Mouse (Mus musculus) right cerebral cortex, postnatal 10 days (tissue): ENCODE results near the gene Sh3d21.
A peak's percentile ranks its signal among the peaks of the same experiment; 100 is the strongest.

Source experiments
- DNase-seq, 2 experiments: peaks; one replicate each; pipeline ENCODE4 v3.0.0; 2021; ENCODE audit warnings: low spot score in 2 of 2

Gene Sh3d21

GRCm38 (mm10) chr4:126146974-126147532, 16.2 kb downstream of the Sh3d21 start:
- no peak for DNase-seq

GRCm38 (mm10) chr4:126145396-126145795, 17.9 kb downstream of the Sh3d21 start:
- DNase-seq: no peak

GRCm38 (mm10) chr4:126141021-126141420, 22.3 kb downstream of the Sh3d21 start:
- DNase-seq: no peak

- DNase-seq: no peak
These were observed 25.5 kb downstream of the Sh3d21 start for GRCm38 (mm10) chr4:126137773-126138172.

DNA sequence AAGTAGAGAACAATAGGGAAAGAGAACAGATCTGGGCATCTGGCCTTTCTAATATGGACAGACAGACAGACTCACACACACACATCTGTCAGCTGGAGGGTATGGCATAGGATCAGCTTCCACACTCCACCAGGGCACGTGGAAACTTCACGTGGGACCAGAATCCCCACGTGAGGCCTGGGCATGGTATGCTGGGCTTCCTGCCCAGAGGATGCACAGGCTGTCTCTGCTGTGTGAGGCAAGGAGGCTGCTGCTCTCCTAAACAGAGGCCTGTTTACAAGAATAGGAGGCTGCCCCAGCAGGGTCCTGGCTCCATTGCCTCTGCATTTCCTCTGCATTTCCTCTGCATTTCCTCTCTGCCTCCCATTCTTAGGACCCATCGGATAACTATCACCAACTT, 28.7 kb downstream of the Sh3d21 start:
- peak in 1 of 2 experiments; percentile 29 for DNase-seq

DNA sequence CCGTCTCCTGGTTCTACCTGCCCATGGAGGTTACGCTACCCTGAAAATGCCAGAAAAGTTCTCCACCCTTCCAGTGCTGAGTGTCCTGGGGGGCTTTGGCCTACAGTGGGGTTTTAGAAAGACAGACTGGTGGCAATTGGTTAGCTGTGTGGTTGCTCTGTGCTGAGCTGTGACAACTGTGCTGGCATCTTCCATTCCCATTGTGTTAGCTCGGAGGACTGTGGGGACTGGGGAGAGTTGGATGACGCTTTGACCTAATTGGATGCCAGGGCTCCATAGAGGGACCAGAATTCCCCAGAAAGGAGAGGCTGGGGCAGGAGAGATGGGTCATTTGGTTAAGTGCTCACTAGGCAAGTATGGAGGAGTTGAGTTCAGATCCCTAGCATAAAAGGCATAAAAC, 29.1 kb downstream of the Sh3d21 start:
- no peak for DNase-seq

- DNase-seq: no peak
These were observed 30.5 kb downstream of the Sh3d21 start for GRCm38 (mm10) chr4:126132636-126133264.

DNA sequence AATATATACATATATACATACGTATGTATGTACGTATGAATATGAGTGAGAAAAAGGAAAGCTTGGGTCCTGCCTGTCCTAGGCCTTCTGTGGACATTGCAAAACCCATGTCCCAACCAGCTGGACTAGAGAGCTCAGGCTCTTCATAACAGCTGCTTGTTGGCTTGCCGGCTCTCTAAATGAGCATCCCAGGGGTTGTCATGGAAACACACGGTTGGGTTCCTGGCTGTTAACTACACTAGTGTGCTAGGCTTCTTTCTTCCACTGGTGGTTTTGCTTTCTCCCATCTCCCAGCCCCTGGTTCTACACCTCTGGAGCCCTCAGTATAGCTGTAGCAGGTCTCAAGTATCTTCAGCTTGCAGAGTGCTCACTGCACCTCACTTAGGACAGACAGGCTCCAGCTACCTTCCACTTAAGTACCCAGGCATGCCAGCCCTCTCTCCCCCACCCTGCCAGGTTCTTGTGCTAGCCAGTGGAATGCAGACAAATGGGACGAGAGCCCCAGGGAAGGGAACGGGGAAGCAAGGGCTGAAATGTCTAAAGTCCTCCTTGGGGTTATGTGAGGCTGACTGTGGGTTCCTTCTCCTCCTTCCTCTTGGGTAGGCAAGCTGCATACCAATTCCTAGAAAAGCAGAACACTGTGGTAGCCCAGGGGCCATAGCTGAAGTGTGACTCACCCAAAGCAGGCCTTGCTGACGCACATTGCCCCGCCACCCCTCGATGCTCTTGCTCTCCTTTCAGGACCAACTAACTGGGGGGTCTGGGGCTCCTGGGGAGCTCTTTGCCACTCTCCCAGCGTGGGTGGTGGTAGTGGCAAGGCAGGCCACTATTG, 31.8 kb downstream of the Sh3d21 start:
- peak; percentile 79 to 91 for DNase-seq

DNA sequence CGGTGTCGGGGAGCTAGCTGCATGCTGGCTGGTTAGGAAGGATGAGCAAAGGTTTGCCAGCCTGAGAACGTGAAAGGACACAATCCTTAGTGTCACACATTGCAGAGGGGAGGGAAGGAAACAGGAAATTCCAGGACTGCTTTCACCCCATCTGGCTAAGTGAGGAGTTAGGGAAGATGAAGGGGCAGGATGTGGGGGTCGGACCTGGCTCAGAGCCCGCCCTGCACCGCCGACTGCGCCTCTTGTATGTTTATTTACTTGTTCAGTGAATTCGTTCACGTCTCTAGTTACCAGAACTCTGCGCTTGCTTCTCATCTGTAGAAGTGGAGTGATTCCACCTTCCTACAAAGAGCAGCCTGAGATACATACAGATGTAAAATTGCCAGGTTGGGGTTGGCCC, 32.8 kb downstream of the Sh3d21 start:
- DNase-seq: no peak

DNA sequence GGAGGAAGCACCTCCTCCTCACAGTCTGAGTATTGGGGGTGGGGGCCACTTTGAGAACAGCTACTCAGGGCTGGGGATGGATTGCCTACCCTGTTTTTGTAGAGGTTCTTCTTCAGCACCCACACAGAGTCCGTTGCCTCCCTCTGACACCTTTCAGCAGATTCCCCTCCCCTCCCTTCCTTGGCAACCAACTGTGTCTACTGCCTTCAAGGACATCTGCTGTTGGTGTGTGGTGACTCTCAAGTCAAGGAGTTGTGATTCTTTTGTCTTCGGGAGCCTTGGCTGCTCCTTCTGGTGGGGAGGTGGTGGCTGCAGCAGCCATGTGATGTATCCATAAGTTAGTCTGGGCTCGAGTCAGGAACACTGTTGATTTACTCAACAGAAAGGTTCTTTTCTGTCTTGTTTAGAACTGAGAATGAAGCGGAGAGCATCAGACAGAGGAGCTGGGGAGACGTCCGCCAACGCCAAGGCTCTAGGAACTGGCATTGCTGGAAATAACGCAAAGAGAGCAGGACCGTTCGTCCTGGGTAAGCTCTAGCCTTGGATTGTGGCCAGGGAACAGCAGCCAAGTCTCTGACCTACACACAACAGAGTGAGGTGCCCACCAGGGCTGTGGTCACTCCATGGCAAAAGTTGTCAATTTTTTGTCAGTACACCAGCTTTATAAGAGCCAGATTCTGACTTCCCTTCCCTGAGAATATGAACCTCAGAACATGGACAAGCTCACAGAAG, 39.8 kb downstream of the Sh3d21 start:
- no peak for DNase-seq

- DNase-seq: no peak
These were observed 42.8 kb downstream of the Sh3d21 start for GRCm38 (mm10) chr4:126120506-126120905.

DNA sequence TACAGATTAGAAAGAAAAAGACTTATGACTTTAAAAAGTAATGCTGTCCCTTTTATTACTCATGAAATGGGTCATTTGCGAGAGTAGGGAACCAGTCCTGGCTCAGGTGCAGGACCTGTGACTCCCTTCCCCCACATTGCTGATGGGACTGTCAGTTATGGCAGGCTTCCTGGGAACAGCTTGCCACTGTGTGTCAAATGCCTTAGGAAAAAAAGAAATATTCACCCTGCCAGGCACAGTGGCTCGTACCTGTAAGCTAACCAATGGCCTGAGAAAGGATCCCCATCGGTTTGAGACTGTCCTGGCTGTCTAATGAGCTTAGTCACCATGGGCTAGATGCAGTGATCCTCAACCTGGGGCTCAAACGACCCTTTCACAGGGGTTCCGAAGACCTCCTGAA, 43.2 kb downstream of the Sh3d21 start:
- DNase-seq: no peak

GRCm38 (mm10) chr4:126119051-126119450, 44.2 kb downstream of the Sh3d21 start:
- no peak for DNase-seq

DNA sequence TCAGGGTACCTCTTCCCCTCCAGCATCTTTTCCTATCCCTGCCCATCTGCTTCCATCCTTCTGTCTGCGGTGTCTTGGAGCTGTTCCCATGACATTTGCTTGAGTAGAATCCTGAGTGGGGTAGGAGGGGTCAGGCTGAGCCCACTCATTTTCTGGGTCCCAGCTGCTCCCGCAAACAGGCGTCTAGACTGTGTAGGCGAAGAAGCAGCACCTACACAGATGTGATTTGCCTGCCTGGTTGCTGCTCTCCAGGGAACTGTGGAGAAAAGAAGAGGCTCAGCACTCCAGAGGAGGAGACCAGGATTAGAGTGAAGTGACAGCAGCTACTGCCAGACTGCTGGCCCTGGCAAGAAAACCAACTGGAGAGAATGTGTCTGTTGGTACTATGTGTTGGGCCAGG, 44.6 kb downstream of the Sh3d21 start:
- peak; percentile 78 to 90 for DNase-seq

DNA sequence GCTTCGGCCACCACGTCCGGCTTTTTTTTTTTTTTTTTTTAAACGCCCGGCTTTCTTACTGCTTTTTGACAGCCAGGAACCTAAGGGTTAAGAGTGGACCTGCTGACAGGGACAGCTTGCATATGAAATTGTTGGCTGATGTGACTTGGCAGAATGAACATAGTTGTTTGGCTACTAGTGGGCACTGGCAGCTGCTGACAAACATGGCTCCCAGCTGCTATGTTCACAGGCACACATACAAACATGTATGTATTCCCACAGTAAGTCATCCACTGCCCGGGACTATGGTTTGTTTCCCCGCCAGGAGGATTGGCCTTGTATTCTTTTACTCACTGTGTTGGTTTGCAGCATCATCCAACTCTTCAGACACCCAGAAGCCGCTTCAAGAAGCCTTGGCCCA, 46.2 kb downstream of the Sh3d21 start:
- no peak for DNase-seq

DNA sequence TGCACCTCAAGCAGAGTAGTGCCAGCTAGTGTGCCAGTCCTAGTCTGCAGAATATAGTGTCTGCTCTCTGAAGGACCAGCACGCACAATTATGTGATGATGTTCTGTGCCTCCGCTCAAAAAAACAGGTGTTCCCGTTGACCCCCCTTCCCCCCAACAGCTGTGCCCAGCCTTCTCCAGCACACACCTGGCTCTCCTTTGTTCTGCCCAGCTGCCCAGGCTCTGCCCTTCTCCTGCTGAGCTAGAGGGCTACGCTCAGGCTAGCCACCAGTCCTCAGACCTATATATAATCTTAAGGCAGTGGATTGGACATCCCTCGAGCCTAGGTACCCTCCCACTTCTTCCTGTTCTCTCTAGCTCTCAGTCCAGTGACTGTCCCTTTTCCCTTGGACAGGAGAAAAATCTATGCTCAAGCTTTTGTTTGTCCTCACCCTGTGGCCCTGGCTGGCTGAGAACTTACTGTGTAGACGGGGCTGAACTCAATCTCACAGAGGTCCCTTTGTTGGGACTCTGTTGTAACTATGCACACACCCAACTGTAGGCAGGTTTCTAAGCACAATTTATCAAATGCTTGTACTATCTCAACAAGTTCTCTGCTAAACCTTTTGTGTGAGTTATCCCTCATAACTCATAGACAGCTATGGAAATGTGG, 47.3 kb downstream of the Sh3d21 start:
- DNase-seq: no peak

GRCm38 (mm10) chr4:126115411-126115810, 47.9 kb downstream of the Sh3d21 start:
- DNase-seq: no peak

GRCm38 (mm10) chr4:126113943-126114342, 49.3 kb downstream of the Sh3d21 start:
- no peak for DNase-seq

DNA sequence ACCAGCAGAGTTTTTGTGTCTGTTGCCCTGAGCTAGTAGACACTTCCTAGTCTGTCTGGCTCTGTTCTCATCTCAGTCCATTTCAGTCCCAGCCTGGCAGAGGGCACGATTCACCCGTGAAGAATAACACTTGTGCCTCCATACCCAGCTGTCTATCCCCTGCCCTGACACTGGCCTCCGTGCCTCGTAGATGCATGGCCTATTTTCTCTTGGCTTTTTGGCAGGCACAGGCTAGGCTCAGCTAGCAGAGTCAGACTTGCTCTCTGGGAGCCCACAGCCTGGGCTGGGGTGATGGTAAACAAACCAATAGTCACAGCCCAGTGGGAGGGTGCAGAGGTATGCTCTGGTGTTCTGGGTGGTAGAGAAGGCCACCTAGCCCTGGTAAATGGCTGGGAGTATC, 50.0 kb downstream of the Sh3d21 start:
- no peak for DNase-seq

DNA sequence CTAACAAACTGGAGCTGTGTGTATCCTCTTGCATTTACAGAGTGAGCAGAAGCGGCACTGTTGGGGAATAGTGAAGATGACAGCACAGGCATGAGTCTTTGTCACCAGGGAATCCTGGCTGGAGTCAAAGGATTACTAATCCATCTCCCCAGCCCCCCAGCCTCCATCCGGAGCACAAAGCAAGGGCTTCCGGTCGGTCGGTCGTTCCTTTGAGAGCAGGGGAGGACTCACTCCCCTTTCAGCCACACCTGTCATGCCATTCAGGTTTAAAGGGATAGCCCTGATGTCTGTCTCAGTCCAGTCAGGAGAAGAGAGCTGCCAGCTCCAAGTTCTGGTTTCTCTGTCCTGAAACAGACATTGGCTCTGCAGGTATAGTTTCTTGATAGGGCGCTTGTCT, 52.1 kb downstream of the Sh3d21 start:
- DNase-seq: no peak

- DNase-seq: peak; percentile 68 to 78
These were observed 52.7 kb downstream of the Sh3d21 start for GRCm38 (mm10) chr4:126110374-126111152.
